8 mouse cellular contexts compared by ENCODE assay signal in genomic region chr7:25479440-25479839, GRCm38 (mm10). TPM values are rescaled to one million over a fixed set of nuclear protein-coding genes. Genes with fewer than 3 reads are reported as not detected.
DNase-seq lines count a peak whose midpoint lies in the region; ATAC-seq and TF ChIP-seq lines count a peak whose summit lies in the region.

No protein-coding gene starts in this region.

- H3K9me3 ChIP-seq in heart, embryonic 12.5 days (replicated peaks): no peaks in the 10 kb centered on the region
- H3K9me3 ChIP-seq in embryonic facial prominence, embryonic 14.5 days (ENCODE audit: control insufficient read depth, low read length): no peaks in the 10 kb centered on the region

- peak; percentile 94 for DNase-seq in heart, adult 11 months
- DNase-seq in A20 (ENCODE audit: low read depth, low spot score) (peak; percentile 62), Patski (ENCODE audit: low read depth, low spot score) (no peak)
- DNase-seq in embryonic facial prominence, embryonic 14.5 days (ENCODE audit: low spot score): peak; percentile 17
- peak; percentile 51 for DNase-seq in layer of hippocampus, adult 9-10 months (ENCODE audit: low spot score)
- DNase-seq in right cerebral cortex, adult 18-20 months: no peak

- H3K36me3 ChIP-seq in heart, embryonic 12.5 days: no peaks in the 10 kb centered on the region
- no peaks in the 10 kb centered on the region for H3K36me3 ChIP-seq in embryonic facial prominence, embryonic 14.5 days (ENCODE audit: control insufficient read depth, insufficient read depth, low read length)

- CTCF ChIA-PET in Patski (lab: Charles Lee): interaction anchor here (0.8 to 1.6 kb wide), 3 partner anchors 20 to 54 kb away, joined by 4 to 13 read pairs (median 6); no protein-coding TSS in a partner anchor

- no peak for ATAC-seq in heart, embryonic 12.5 days (ENCODE audit: insufficient number of reproducible peaks, low FRiP score)
- no peak for ATAC-seq in Patski
- ATAC-seq in embryonic facial prominence, embryonic 14.5 days (ENCODE audit: low read depth): no peak; the same call in 1 of the 2 replicates
- peak; percentile 65 for ATAC-seq in neutrophil, adult 5-6 weeks (ENCODE audit: extremely low read depth, insufficient number of reproducible peaks, low FRiP score, poor library complexity, severe bottlenecking)

- WGBS in heart, embryonic 12.5 days: 0% methylated on average over 1 of the region's 1 CpGs
- 0% methylated on average over 1 of the region's 1 CpGs for WGBS in embryonic facial prominence, embryonic 14.5 days

- TF ChIP-seq CTCF in Patski (IDR thresholded peaks at IDR 0.05): peak; percentile 78

- no peak overlapping the region for H3K9ac ChIP-seq in heart, embryonic 12.5 days
- H3K9ac ChIP-seq in embryonic facial prominence, embryonic 14.5 days (ENCODE audit: low read depth, low read length): no peak overlapping the region

- POLR2A ChIA-PET in Patski (lab: Charles Lee): no interaction called here

- no peaks in the 10 kb centered on the region for H3K4me1 ChIP-seq in heart, embryonic 12.5 days (replicated peaks)
- no peaks in the 10 kb centered on the region for H3K4me1 ChIP-seq in embryonic facial prominence, embryonic 14.5 days (ENCODE audit: control insufficient read depth, insufficient read depth, low read length)

- no peak overlapping the region for H3K27ac ChIP-seq in heart, embryonic 12.5 days (ENCODE audit: poor library complexity, severe bottlenecking)
- no peak overlapping the region for H3K27ac ChIP-seq in embryonic facial prominence, embryonic 14.5 days (replicated peaks; ENCODE audit: low read depth, low read length)

- H3K4me3 ChIP-seq in heart, embryonic 12.5 days: no peak overlapping the region
- no peak overlapping the region for H3K4me3 ChIP-seq in embryonic facial prominence, embryonic 14.5 days (ENCODE audit: low read depth, low read length)

- in situ Hi-C loops in Patski (cut with MboI; ENCODE audit: low pct_unique_long_range_greater_than_20kb): loop anchor here (5.0 kb wide), 1 partner anchor 58 kb away; the partner anchor contains the start of gene Ceacam2

- H3K27me3 ChIP-seq in heart, embryonic 12.5 days (replicated peaks): no peaks in the 10 kb centered on the region
- no peaks in the 10 kb centered on the region for H3K27me3 ChIP-seq in Patski
- H3K27me3 ChIP-seq in embryonic facial prominence, embryonic 14.5 days (replicated peaks; ENCODE audit: control insufficient read depth, insufficient read depth, low read length): no peaks in the 10 kb centered on the region

- H3K4me2 ChIP-seq in heart, embryonic 12.5 days: no peak overlapping the region
- H3K4me2 ChIP-seq in embryonic facial prominence, embryonic 14.5 days (ENCODE audit: low read depth, low read length): no peak overlapping the region

RNA-seq across cellular contexts. Expression of gene Ceacam1, which starts 2.0 kb away (rescaled TPM):
- 2.1 and 2.4 TPM in 2 replicates for polyA plus RNA-seq in heart, embryonic 12.5 days (2016; fragmentation: Nextera tagmentation; extraction: Ambion mirVana)
- polyA plus RNA-seq in Patski (2021): 1.2 TPM
- polyA plus RNA-seq in embryonic facial prominence, embryonic 14.5 days (2014; fragmentation: Nextera tagmentation; extraction: Ambion mirVana): 2.2 and 6.3 TPM in 2 replicates
- total RNA-seq in neutrophil, adult 5-6 weeks (2017): 74.9 and 85.3 TPM in 2 replicates

Comparison
In these comparisons a context has a peak if more than half of its experiments do, and no peak if none do; other contexts are left out.
1. DNase-seq: peak in heart, adult 11 months (single experiment), A20 (single experiment), embryonic facial prominence, embryonic 14.5 days (single experiment) and layer of hippocampus, adult 9-10 months (single experiment); none in Patski (single experiment) and right cerebral cortex, adult 18-20 months (single experiment).